Comparison of ENCODE assay signal across 14 mouse cellular contexts in genomic region chr11:96313806-96314428, GRCm38 (mm10). TPM values are rescaled to one million over a fixed set of nuclear protein-coding genes. Genes with fewer than 3 reads are reported as not detected.
DNase-seq lines count a peak whose midpoint lies in the region; ATAC-seq and TF ChIP-seq lines count a peak whose summit lies in the region.
"Had no signal": no experiment of that assay in that cellular context is flagged by ENCODE, and none has a peak within 500 bp of the region (broad histone marks: within the 10 kb centered on the region; RNA-seq: fewer than 3 reads in every experiment).

No protein-coding gene starts in this region.

- no peaks in the 10 kb centered on the region for H3K9me3 ChIP-seq in embryonic facial prominence, embryonic 14.5 days (ENCODE audit: control insufficient read depth, low read length)
- no peaks in the 10 kb centered on the region for H3K9me3 ChIP-seq in embryonic facial prominence, embryonic 10.5 days
- H3K9me3 ChIP-seq in lung, embryonic 14.5 days (ENCODE audit: low read depth, low read length): no peaks in the 10 kb centered on the region
- no peaks in the 10 kb centered on the region for H3K9me3 ChIP-seq in limb, embryonic 11.5 days (ENCODE audit: control insufficient read depth, low read length)
- no peaks in the 10 kb centered on the region for H3K9me3 ChIP-seq in stomach, embryonic 16.5 days (replicated peaks; ENCODE audit: control insufficient read depth, low read length)
- no peaks in the 10 kb centered on the region for H3K9me3 ChIP-seq in forebrain, embryonic 15.5 days
- H3K9me3 ChIP-seq: midbrain, embryonic 13.5 days had no signal

- DNase-seq in embryonic facial prominence, embryonic 14.5 days (ENCODE audit: low spot score): no peak
- DNase-seq in embryonic facial prominence, embryonic 10.5 days (ENCODE audit: low spot score): no peak
- DNase-seq in lung, embryonic 14.5 days: peak; percentile 59
- DNase-seq in lung, postnatal 4 days: no peak
- DNase-seq in limb, embryonic 11.5 days (ENCODE audit: low spot score): peak; percentile 45
- no peak for DNase-seq in frontal cortex, postnatal 25 days (ENCODE audit: low spot score in 2 of 2)
- DNase-seq: cerebellum, postnatal 14 days; gastrocnemius, postnatal 25 days; left cerebral cortex, postnatal 4 days had no signal

- H3K27ac ChIP-seq in embryonic facial prominence, embryonic 14.5 days (replicated peaks; ENCODE audit: low read depth, low read length): no peak overlapping the region
- H3K27ac ChIP-seq in embryonic facial prominence, embryonic 10.5 days (replicated peaks): no peak overlapping the region
- peak overlapping the region; percentile 100 for H3K27ac ChIP-seq in lung, embryonic 14.5 days (ENCODE audit: low read depth)
- H3K27ac ChIP-seq in limb, embryonic 11.5 days (replicated peaks; ENCODE audit: low read depth, low read length): no peak overlapping the region
- peak overlapping the region; percentile 88 for H3K27ac ChIP-seq in stomach, embryonic 16.5 days (ENCODE audit: low read length)
- no peak overlapping the region for H3K27ac ChIP-seq in forebrain, embryonic 15.5 days (replicated peaks)
- H3K27ac ChIP-seq: midbrain, embryonic 13.5 days had no signal

- H3K36me3 ChIP-seq in embryonic facial prominence, embryonic 14.5 days (ENCODE audit: control insufficient read depth, insufficient read depth, low read length): no peaks in the 10 kb centered on the region
- no peaks in the 10 kb centered on the region for H3K36me3 ChIP-seq in embryonic facial prominence, embryonic 10.5 days (replicated peaks)
- no peaks in the 10 kb centered on the region for H3K36me3 ChIP-seq in lung, embryonic 14.5 days (ENCODE audit: insufficient read depth)
- no peaks in the 10 kb centered on the region for H3K36me3 ChIP-seq in limb, embryonic 11.5 days (ENCODE audit: control insufficient read depth, insufficient read depth, low read length)
- no peaks in the 10 kb centered on the region for H3K36me3 ChIP-seq in stomach, embryonic 16.5 days (ENCODE audit: control insufficient read depth, insufficient read depth, low read length)
- no peaks in the 10 kb centered on the region for H3K36me3 ChIP-seq in forebrain, embryonic 15.5 days
- H3K36me3 ChIP-seq: midbrain, embryonic 13.5 days had no signal

- peak overlapping the region; percentile 4; the same call in 1 of the 2 replicates for H3K4me3 ChIP-seq in embryonic facial prominence, embryonic 14.5 days (ENCODE audit: low read depth, low read length)
- no peak overlapping the region for H3K4me3 ChIP-seq in embryonic facial prominence, embryonic 10.5 days
- peak overlapping the region; percentile 72 for H3K4me3 ChIP-seq in lung, embryonic 14.5 days (ENCODE audit: low read depth, low read length)
- no peak overlapping the region for H3K4me3 ChIP-seq in limb, embryonic 11.5 days (ENCODE audit: low read depth, low read length)
- H3K4me3 ChIP-seq in stomach, embryonic 16.5 days (replicated peaks; ENCODE audit: low read length): peak overlapping the region; percentile 42
- H3K4me3 ChIP-seq in forebrain, embryonic 15.5 days: no peak overlapping the region
- H3K4me3 ChIP-seq: erythroblast, embryonic 14.5 days; midbrain, embryonic 13.5 days had no signal

- H3K9ac ChIP-seq in embryonic facial prominence, embryonic 14.5 days (ENCODE audit: low read depth, low read length): no peak overlapping the region
- peak overlapping the region; percentile 99 for H3K9ac ChIP-seq in lung, embryonic 14.5 days
- H3K9ac ChIP-seq in limb, embryonic 11.5 days (ENCODE audit: low read length): no peak overlapping the region; the same call in 1 of the 2 replicates
- peak overlapping the region; percentile 73 for H3K9ac ChIP-seq in stomach, embryonic 16.5 days (ENCODE audit: low read length)
- H3K9ac ChIP-seq in forebrain, embryonic 15.5 days (replicated peaks): no peak overlapping the region
- H3K9ac ChIP-seq: midbrain, embryonic 13.5 days had no signal

- no peak overlapping the region for H3K4me2 ChIP-seq in embryonic facial prominence, embryonic 14.5 days (ENCODE audit: low read depth, low read length)
- H3K4me2 ChIP-seq in lung, embryonic 14.5 days: peak overlapping the region; percentile 84
- peak overlapping the region; percentile 39 for H3K4me2 ChIP-seq in limb, embryonic 11.5 days (ENCODE audit: low read depth, severe bottlenecking)
- peak overlapping the region; percentile 87 for H3K4me2 ChIP-seq in stomach, embryonic 16.5 days (ENCODE audit: low read depth, low read length)
- no peak overlapping the region for H3K4me2 ChIP-seq in forebrain, embryonic 15.5 days (replicated peaks)
- H3K4me2 ChIP-seq: midbrain, embryonic 13.5 days had no signal

- no peak for TF ChIP-seq CTCF in lung, embryonic 14.5 days (IDR thresholded peaks at IDR 0.05; ENCODE audit: low read depth)

- no peaks in the 10 kb centered on the region for H3K4me1 ChIP-seq in embryonic facial prominence, embryonic 14.5 days (ENCODE audit: control insufficient read depth, insufficient read depth, low read length)
- peaks cover 15% of the 10 kb centered on the region for H3K4me1 ChIP-seq in embryonic facial prominence, embryonic 10.5 days
- 0 out of 2 replicates have a peak, but pooled peaks cover 2% of the 10 kb centered on the region for H3K4me1 ChIP-seq in lung, embryonic 14.5 days (ENCODE audit: insufficient read depth)
- peaks cover 28% of the 10 kb centered on the region for H3K4me1 ChIP-seq in limb, embryonic 11.5 days (ENCODE audit: control insufficient read depth, insufficient read depth, low read length)
- peaks cover 9% of the 10 kb centered on the region; the same call in 1 of the 2 replicates for H3K4me1 ChIP-seq in stomach, embryonic 16.5 days (ENCODE audit: control insufficient read depth, insufficient read depth, low read length)
- peaks cover 4% of the 10 kb centered on the region for H3K4me1 ChIP-seq in forebrain, embryonic 15.5 days

- H3K27me3 ChIP-seq in embryonic facial prominence, embryonic 14.5 days (replicated peaks; ENCODE audit: control insufficient read depth, insufficient read depth, low read length): peaks cover 100% of the 10 kb centered on the region
- peaks cover 100% of the 10 kb centered on the region for H3K27me3 ChIP-seq in embryonic facial prominence, embryonic 10.5 days (replicated peaks; ENCODE audit: low read depth, poor library complexity, severe bottlenecking)
- H3K27me3 ChIP-seq in lung, embryonic 14.5 days (ENCODE audit: insufficient read depth, low read length): peaks cover 31% of the 10 kb centered on the region
- peaks cover 89% of the 10 kb centered on the region for H3K27me3 ChIP-seq in limb, embryonic 11.5 days (ENCODE audit: control insufficient read depth, insufficient read depth, low read length)
- no peaks in the 10 kb centered on the region; the same call in 1 of the 2 replicates for H3K27me3 ChIP-seq in stomach, embryonic 16.5 days (ENCODE audit: control insufficient read depth, insufficient read depth, low read length)
- peaks cover 99% of the 10 kb centered on the region for H3K27me3 ChIP-seq in forebrain, embryonic 15.5 days
- H3K27me3 ChIP-seq: Patski had no signal

- no peak for ATAC-seq in embryonic facial prominence, embryonic 14.5 days (ENCODE audit: low read depth)
- ATAC-seq in lung, embryonic 14.5 days (ENCODE audit: insufficient read depth): no peak
- ATAC-seq in limb, embryonic 11.5 days (ENCODE audit: insufficient number of reproducible peaks, low FRiP score, low TSS enrichment, low read depth): no peak
- no peak for ATAC-seq in stomach, embryonic 16.5 days (ENCODE audit: insufficient read depth, low FRiP score)
- no peak for ATAC-seq in forebrain, embryonic 15.5 days (replicated peaks)
- ATAC-seq: midbrain, embryonic 13.5 days; Patski had no signal

- 12% methylated on average over 12 of the region's 12 CpGs for WGBS in embryonic facial prominence, embryonic 14.5 days
- 5% methylated on average over 12 of the region's 12 CpGs for WGBS in embryonic facial prominence, embryonic 10.5 days
- WGBS in lung, embryonic 14.5 days: 10% methylated on average over 12 of the region's 12 CpGs
- WGBS in limb, embryonic 11.5 days: 5% methylated on average over 12 of the region's 12 CpGs
- WGBS in stomach, embryonic 16.5 days: 20% methylated on average over 12 of the region's 12 CpGs
- WGBS in forebrain, embryonic 15.5 days: 1% methylated on average over 12 of the region's 12 CpGs

RNA-seq across cellular contexts. Expression of gene Hoxb4, which starts 4.2 kb away (rescaled TPM):
- 0.62 and 0.70 TPM in 2 replicates for polyA plus RNA-seq in embryonic facial prominence, embryonic 14.5 days (2014; fragmentation: Nextera tagmentation; extraction: Ambion mirVana)
- 0.09 and 0.23 TPM in 2 replicates for polyA plus RNA-seq in embryonic facial prominence, embryonic 10.5 days (2016; fragmentation: Nextera tagmentation; extraction: Ambion mirVana)
- polyA plus RNA-seq in lung, embryonic 14.5 days (2014; fragmentation: Nextera tagmentation; extraction: Ambion mirVana): 3.8 and 3.9 TPM in 2 replicates
- 0.33 and 0.45 TPM in 2 replicates for polyA plus RNA-seq in limb, embryonic 11.5 days (2014; fragmentation: Nextera tagmentation; extraction: Ambion mirVana)
- polyA plus RNA-seq in stomach, embryonic 16.5 days (2015; fragmentation: Nextera tagmentation; extraction: Ambion mirVana): 2.2 and 2.7 TPM in 2 replicates
- not detected in 2 replicates for polyA plus RNA-seq in forebrain, embryonic 15.5 days (2015; fragmentation: Nextera tagmentation; extraction: Ambion mirVana)
- polyA plus RNA-seq: erythroblast, embryonic 14.5 days; midbrain, embryonic 13.5 days had no signal

RNA-seq across cellular contexts. Expression of gene Hoxb3, which starts 9.2 kb away (rescaled TPM):
- polyA plus RNA-seq in embryonic facial prominence, embryonic 14.5 days (2014; fragmentation: Nextera tagmentation; extraction: Ambion mirVana): 0.81 and 1.1 TPM in 2 replicates
- polyA plus RNA-seq in embryonic facial prominence, embryonic 10.5 days (2016; fragmentation: Nextera tagmentation; extraction: Ambion mirVana): 0.69 and 3.4 TPM in 2 replicates
- polyA plus RNA-seq in lung, embryonic 14.5 days (2014; fragmentation: Nextera tagmentation; extraction: Ambion mirVana): 3.9 and 6.3 TPM in 2 replicates
- polyA plus RNA-seq in limb, embryonic 11.5 days (2014; fragmentation: Nextera tagmentation; extraction: Ambion mirVana): 0.68 and 0.78 TPM in 2 replicates
- 0.99 and 1.5 TPM in 2 replicates for polyA plus RNA-seq in stomach, embryonic 16.5 days (2015; fragmentation: Nextera tagmentation; extraction: Ambion mirVana)
- polyA plus RNA-seq in forebrain, embryonic 15.5 days (2015; fragmentation: Nextera tagmentation; extraction: Ambion mirVana): not detected in 2 replicates
- polyA plus RNA-seq: erythroblast, embryonic 14.5 days had no signal

RNA-seq across cellular contexts. Expression of gene Hoxb5, which starts 10.8 kb away (rescaled TPM):
- 1.8 and 2.4 TPM in 2 replicates for polyA plus RNA-seq in embryonic facial prominence, embryonic 14.5 days (2014; fragmentation: Nextera tagmentation; extraction: Ambion mirVana)
- 0.07 and 0.28 TPM in 2 replicates for polyA plus RNA-seq in embryonic facial prominence, embryonic 10.5 days (2016; fragmentation: Nextera tagmentation; extraction: Ambion mirVana)
- 65.9 and 76.1 TPM in 2 replicates for polyA plus RNA-seq in lung, embryonic 14.5 days (2014; fragmentation: Nextera tagmentation; extraction: Ambion mirVana)
- 2.1 and 2.6 TPM in 2 replicates for polyA plus RNA-seq in limb, embryonic 11.5 days (2014; fragmentation: Nextera tagmentation; extraction: Ambion mirVana)
- 13.8 TPM in 2 replicates for polyA plus RNA-seq in stomach, embryonic 16.5 days (2015; fragmentation: Nextera tagmentation; extraction: Ambion mirVana)
- polyA plus RNA-seq in forebrain, embryonic 15.5 days (2015; fragmentation: Nextera tagmentation; extraction: Ambion mirVana): not detected in 2 replicates
- polyA plus RNA-seq: erythroblast, embryonic 14.5 days had no signal

RNA-seq across cellular contexts. Expression of gene Hoxb6, which starts 21.6 kb away (rescaled TPM):
- polyA plus RNA-seq in embryonic facial prominence, embryonic 14.5 days (2014; fragmentation: Nextera tagmentation; extraction: Ambion mirVana): 0.22 and 0.97 TPM in 2 replicates
- polyA plus RNA-seq in embryonic facial prominence, embryonic 10.5 days (2016; fragmentation: Nextera tagmentation; extraction: Ambion mirVana): 0.15 TPM in 1 of 2 replicates, not detected in the other
- 19.7 and 24.4 TPM in 2 replicates for polyA plus RNA-seq in lung, embryonic 14.5 days (2014; fragmentation: Nextera tagmentation; extraction: Ambion mirVana)
- 1.9 and 2.8 TPM in 2 replicates for polyA plus RNA-seq in limb, embryonic 11.5 days (2014; fragmentation: Nextera tagmentation; extraction: Ambion mirVana)
- 5.6 and 8.3 TPM in 2 replicates for polyA plus RNA-seq in stomach, embryonic 16.5 days (2015; fragmentation: Nextera tagmentation; extraction: Ambion mirVana)
- not detected in 2 replicates for polyA plus RNA-seq in forebrain, embryonic 15.5 days (2015; fragmentation: Nextera tagmentation; extraction: Ambion mirVana)
- polyA plus RNA-seq: erythroblast, embryonic 14.5 days; midbrain, embryonic 13.5 days had no signal

RNA-seq across cellular contexts. Expression of gene Hoxb7, which starts 27.5 kb away (rescaled TPM):
- 0.39 and 0.42 TPM in 2 replicates for polyA plus RNA-seq in embryonic facial prominence, embryonic 14.5 days (2014; fragmentation: Nextera tagmentation; extraction: Ambion mirVana)
- not detected in 2 replicates for polyA plus RNA-seq in embryonic facial prominence, embryonic 10.5 days (2016; fragmentation: Nextera tagmentation; extraction: Ambion mirVana)
- 2.1 and 3.5 TPM in 2 replicates for polyA plus RNA-seq in lung, embryonic 14.5 days (2014; fragmentation: Nextera tagmentation; extraction: Ambion mirVana)
- polyA plus RNA-seq in limb, embryonic 11.5 days (2014; fragmentation: Nextera tagmentation; extraction: Ambion mirVana): 3.7 and 4.3 TPM in 2 replicates
- 6.3 and 8.3 TPM in 2 replicates for polyA plus RNA-seq in stomach, embryonic 16.5 days (2015; fragmentation: Nextera tagmentation; extraction: Ambion mirVana)
- polyA plus RNA-seq in forebrain, embryonic 15.5 days (2015; fragmentation: Nextera tagmentation; extraction: Ambion mirVana): not detected in 2 replicates
- polyA plus RNA-seq: erythroblast, embryonic 14.5 days; midbrain, embryonic 13.5 days had no signal

Comparison
In these comparisons a context has a peak if more than half of its experiments do, and no peak if none do; other contexts are left out.
1. DNase-seq: peak in lung, embryonic 14.5 days (single experiment) and limb, embryonic 11.5 days (single experiment); none in embryonic facial prominence, embryonic 14.5 days (single experiment), embryonic facial prominence, embryonic 10.5 days (single experiment), lung, postnatal 4 days (0 of 2) and frontal cortex, postnatal 25 days (0 of 2).
2. H3K4me3 ChIP-seq: peak in embryonic facial prominence, embryonic 14.5 days (single experiment), lung, embryonic 14.5 days (single experiment) and stomach, embryonic 16.5 days (single experiment); none in embryonic facial prominence, embryonic 10.5 days (single experiment), limb, embryonic 11.5 days (single experiment) and forebrain, embryonic 15.5 days (single experiment).
3. H3K27ac ChIP-seq: peak in lung, embryonic 14.5 days (single experiment) and stomach, embryonic 16.5 days (single experiment); none in embryonic facial prominence, embryonic 14.5 days (single experiment), embryonic facial prominence, embryonic 10.5 days (single experiment), limb, embryonic 11.5 days (single experiment) and forebrain, embryonic 15.5 days (single experiment).
4. H3K4me2 ChIP-seq: peak in lung, embryonic 14.5 days (single experiment), limb, embryonic 11.5 days (single experiment) and stomach, embryonic 16.5 days (single experiment); none in embryonic facial prominence, embryonic 14.5 days (single experiment) and forebrain, embryonic 15.5 days (single experiment).
5. H3K9ac ChIP-seq: peak in lung, embryonic 14.5 days (single experiment) and stomach, embryonic 16.5 days (single experiment); none in embryonic facial prominence, embryonic 14.5 days (single experiment), limb, embryonic 11.5 days (single experiment) and forebrain, embryonic 15.5 days (single experiment).